Comparison of ENCODE assay signal across 8 mouse cellular contexts in genomic region chr10:99913001-99913845, GRCm38 (mm10).
DNase-seq lines count a peak whose midpoint lies in the region; ATAC-seq and TF ChIP-seq lines count a peak whose summit lies in the region.

No protein-coding gene starts in this region.

- no peaks in the 10 kb centered on the region for H3K9me3 ChIP-seq in midbrain, postnatal 0 days (ENCODE audit: low read length)
- H3K9me3 ChIP-seq in midbrain, embryonic 13.5 days = no peaks in the 10 kb centered on the region
- no peaks in the 10 kb centered on the region for H3K9me3 ChIP-seq in embryonic facial prominence, embryonic 14.5 days (ENCODE audit: control insufficient read depth, low read length)
- H3K9me3 ChIP-seq in stomach, embryonic 15.5 days = no peaks in the 10 kb centered on the region

- no peak for ATAC-seq in midbrain, postnatal 0 days (ENCODE audit: low FRiP score)
- ATAC-seq in midbrain, embryonic 13.5 days = no peak
- ATAC-seq in embryonic facial prominence, embryonic 14.5 days (ENCODE audit: low read depth) = 0 out of 2 replicates have a peak, but pooled peaks have one; percentile 12
- ATAC-seq in stomach, embryonic 15.5 days (ENCODE audit: insufficient read depth, low FRiP score, low read depth) = peak; percentile 70; the same call in 1 of the 2 replicates

- H3K4me3 ChIP-seq in midbrain, postnatal 0 days (ENCODE audit: low read depth, low read length) = no peak overlapping the region
- no peak overlapping the region for H3K4me3 ChIP-seq in midbrain, embryonic 13.5 days (replicated peaks)
- H3K4me3 ChIP-seq in embryonic facial prominence, embryonic 14.5 days (ENCODE audit: low read depth, low read length) = peak overlapping the region; percentile 43
- peak overlapping the region; percentile 42 for H3K4me3 ChIP-seq in stomach, embryonic 15.5 days (replicated peaks)

- WGBS in midbrain, postnatal 0 days = 72% methylated on average over 20 of the region's 20 CpGs
- WGBS in midbrain, embryonic 13.5 days = 75% methylated on average over 20 of the region's 20 CpGs
- 18% methylated on average over 20 of the region's 20 CpGs for WGBS in embryonic facial prominence, embryonic 14.5 days
- 13% methylated on average over 20 of the region's 20 CpGs for WGBS in stomach, embryonic 15.5 days

- no peaks in the 10 kb centered on the region for H3K4me1 ChIP-seq in midbrain, postnatal 0 days (ENCODE audit: insufficient read depth, low read length)
- no peaks in the 10 kb centered on the region for H3K4me1 ChIP-seq in midbrain, embryonic 13.5 days (replicated peaks)
- H3K4me1 ChIP-seq in embryonic facial prominence, embryonic 14.5 days (ENCODE audit: control insufficient read depth, insufficient read depth, low read length) = no peaks in the 10 kb centered on the region
- no peaks in the 10 kb centered on the region for H3K4me1 ChIP-seq in stomach, embryonic 15.5 days

- H3K4me2 ChIP-seq in midbrain, postnatal 0 days (ENCODE audit: low read depth, low read length, poor library complexity, severe bottlenecking) = peak overlapping the region; percentile 9; the same call in 1 of the 2 replicates
- H3K4me2 ChIP-seq in midbrain, embryonic 13.5 days (replicated peaks) = no peak overlapping the region; the same call in 1 of the 2 replicates
- H3K4me2 ChIP-seq in embryonic facial prominence, embryonic 14.5 days (ENCODE audit: low read depth, low read length) = peak overlapping the region; percentile 64
- peak overlapping the region; percentile 54 for H3K4me2 ChIP-seq in stomach, embryonic 15.5 days

- no peak overlapping the region for H3K9ac ChIP-seq in midbrain, postnatal 0 days (replicated peaks; ENCODE audit: low read length, poor library complexity, severe bottlenecking)
- no peak overlapping the region for H3K9ac ChIP-seq in midbrain, embryonic 13.5 days (replicated peaks)
- H3K9ac ChIP-seq in embryonic facial prominence, embryonic 14.5 days (ENCODE audit: low read depth, low read length) = peak overlapping the region; percentile 62
- H3K9ac ChIP-seq in stomach, embryonic 15.5 days = no peak overlapping the region

- no peaks in the 10 kb centered on the region for H3K27me3 ChIP-seq in midbrain, postnatal 0 days (ENCODE audit: insufficient read depth, low read length)
- no peaks in the 10 kb centered on the region for H3K27me3 ChIP-seq in midbrain, embryonic 13.5 days
- H3K27me3 ChIP-seq in embryonic facial prominence, embryonic 14.5 days (replicated peaks; ENCODE audit: control insufficient read depth, insufficient read depth, low read length) = no peaks in the 10 kb centered on the region
- no peaks in the 10 kb centered on the region for H3K27me3 ChIP-seq in stomach, embryonic 15.5 days (replicated peaks)

- DNase-seq in midbrain, postnatal 0 days (ENCODE audit: low spot score) = no peak
- peak; percentile 39 for DNase-seq in embryonic facial prominence, embryonic 14.5 days (ENCODE audit: low spot score)
- peak; percentile 19 for DNase-seq in kidney, postnatal 14 days
- DNase-seq in thymus, postnatal 0 days (ENCODE audit: low spot score) = no peak
- DNase-seq in layer of hippocampus, adult 18-20 months (ENCODE audit: low spot score in 2 of 2) = no peak
- DNase-seq in cerebellum, adult 9-11 months = no peak

- H3K27ac ChIP-seq in midbrain, postnatal 0 days (ENCODE audit: low read depth, low read length) = no peak overlapping the region
- H3K27ac ChIP-seq in midbrain, embryonic 13.5 days = no peak overlapping the region
- peak overlapping the region; percentile 7; the same call in 1 of the 2 replicates for H3K27ac ChIP-seq in embryonic facial prominence, embryonic 14.5 days (replicated peaks; ENCODE audit: low read depth, low read length)
- H3K27ac ChIP-seq in stomach, embryonic 15.5 days = peak overlapping the region; percentile 73

- H3K36me3 ChIP-seq in midbrain, postnatal 0 days (ENCODE audit: insufficient read depth, low read length) = no peaks in the 10 kb centered on the region
- no peaks in the 10 kb centered on the region for H3K36me3 ChIP-seq in midbrain, embryonic 13.5 days
- no peaks in the 10 kb centered on the region for H3K36me3 ChIP-seq in embryonic facial prominence, embryonic 14.5 days (ENCODE audit: control insufficient read depth, insufficient read depth, low read length)
- no peaks in the 10 kb centered on the region for H3K36me3 ChIP-seq in stomach, embryonic 15.5 days

- TF ChIP-seq CTCF in midbrain, postnatal 0 days (IDR thresholded peaks at IDR 0.05) = no peak

Comparison
In these comparisons a context has a peak if more than half of its experiments do, and no peak if none do; other contexts are left out.
1. ATAC-seq: peak in embryonic facial prominence, embryonic 14.5 days (single experiment) and stomach, embryonic 15.5 days (single experiment); none in midbrain, postnatal 0 days (single experiment) and midbrain, embryonic 13.5 days (single experiment).
2. DNase-seq: peak in embryonic facial prominence, embryonic 14.5 days (single experiment) and kidney, postnatal 14 days (single experiment); none in midbrain, postnatal 0 days (single experiment), thymus, postnatal 0 days (single experiment), layer of hippocampus, adult 18-20 months (0 of 2) and cerebellum, adult 9-11 months (single experiment).
3. H3K27ac ChIP-seq: peak in embryonic facial prominence, embryonic 14.5 days (single experiment) and stomach, embryonic 15.5 days (single experiment); none in midbrain, postnatal 0 days (single experiment) and midbrain, embryonic 13.5 days (single experiment).
4. H3K4me3 ChIP-seq: peak in embryonic facial prominence, embryonic 14.5 days (single experiment) and stomach, embryonic 15.5 days (single experiment); none in midbrain, postnatal 0 days (single experiment) and midbrain, embryonic 13.5 days (single experiment).